Mouse (Mus musculus) liver, adult 2 months (tissue): ENCODE results near the gene Slc35b2. TPM values are rescaled to one million over a fixed set of nuclear protein-coding genes. Genes with fewer than 3 reads are reported as not detected.
A peak's percentile ranks its signal among the peaks of the same experiment; 100 is the strongest.

Experiments
- DNase-seq: peaks from one replicate; pipeline ENCODE4 v3.0.0-alpha.2; 2011; ENCODE audit warnings: low read depth, low spot score; ENCODE audit errors: extremely low read depth
- H3K27ac ChIP-seq: fragments of 200-500 bp; replicated peaks from 2 replicates; pipeline ENCODE4 v1.5.1; 2012; ENCODE audit warnings: low read depth, mild to moderate bottlenecking, control low read depth, inconsistent platforms, low read length; ENCODE audit not compliant: insufficient read depth
- H3K27me3 ChIP-seq: fragments of 200-500 bp; 2 replicates; pipeline ENCODE4 v1.6.1; 2012; ENCODE audit warnings: mild to moderate bottlenecking, moderate library complexity, low read length, inconsistent platforms; ENCODE audit not compliant: control insufficient read depth, insufficient read depth
- H3K36me3 ChIP-seq: fragments of 200-500 bp; 2 replicates; pipeline ENCODE4 v1.6.1; 2012; ENCODE audit warnings: low read length, inconsistent platforms; ENCODE audit not compliant: control insufficient read depth, insufficient read depth
- H3K4me1 ChIP-seq: fragments of 200-500 bp; 2 replicates; pipeline ENCODE4 v1.6.1; 2011; ENCODE audit warnings: low read length; ENCODE audit not compliant: control insufficient read depth, insufficient read depth
- H3K4me3 ChIP-seq: fragments of 200-500 bp; 2 replicates; pipeline ENCODE4 v1.5.1; 2011; ENCODE audit warnings: low read depth, mild to moderate bottlenecking, control low read depth, low read length, moderate library complexity; ENCODE audit not compliant: insufficient read depth
- H3K79me2 ChIP-seq: fragments of 200-500 bp; 2 replicates; pipeline ENCODE4 v1.6.1; 2012; ENCODE audit warnings: inconsistent platforms, mild to moderate bottlenecking, low read length, moderate library complexity; ENCODE audit not compliant: control insufficient read depth, insufficient read depth
- H3K9ac ChIP-seq: fragments of 200-500 bp; 2 replicates; pipeline ENCODE4 v1.6.1; 2012; ENCODE audit warnings: low read depth, mild to moderate bottlenecking, control low read depth, inconsistent platforms, low read length
- CTCF ChIP-seq: fragments of 200-500 bp; IDR thresholded peaks from 2 replicates; pipeline ENCODE4 v1.5.1; 2011; ENCODE audit warnings: low read depth, low read length, control low read depth
- POLR2A ChIP-seq: fragments of 200-500 bp; IDR thresholded peaks from 2 replicates; pipeline ENCODE4 v1.6.1; 2011; ENCODE audit warnings: low read length, control low read depth; ENCODE audit not compliant: insufficient read depth; ENCODE audit errors: extremely low read depth
- WGBS: fragments of 180-500 bp; shearing (Covaris S2); methylation state at CpG from one replicate; pipeline ENCODE4 v1.1.7; 2018; 5-methylcytosine and 5-hydroxymethylcytosine counted together
- polyA plus RNA-seq: library from polyadenylated mRNA; depleted of rRNA; stranded (reverse); fragments of >200 nt; gene quantifications from 2 replicates; pipeline ENCODE4 v1.2.3, GENCODE M21; 2012
- total RNA-seq: library from RNA; depleted of rRNA; stranded (reverse); fragments of >200 nt; gene quantifications from 2 replicates; pipeline ENCODE4 v1.2.3, GENCODE M21; 2014

Slc35b2 gene
- total and polyA plus RNA-seq, 2 experiments = 45.9 to 69.7 TPM

DNA sequence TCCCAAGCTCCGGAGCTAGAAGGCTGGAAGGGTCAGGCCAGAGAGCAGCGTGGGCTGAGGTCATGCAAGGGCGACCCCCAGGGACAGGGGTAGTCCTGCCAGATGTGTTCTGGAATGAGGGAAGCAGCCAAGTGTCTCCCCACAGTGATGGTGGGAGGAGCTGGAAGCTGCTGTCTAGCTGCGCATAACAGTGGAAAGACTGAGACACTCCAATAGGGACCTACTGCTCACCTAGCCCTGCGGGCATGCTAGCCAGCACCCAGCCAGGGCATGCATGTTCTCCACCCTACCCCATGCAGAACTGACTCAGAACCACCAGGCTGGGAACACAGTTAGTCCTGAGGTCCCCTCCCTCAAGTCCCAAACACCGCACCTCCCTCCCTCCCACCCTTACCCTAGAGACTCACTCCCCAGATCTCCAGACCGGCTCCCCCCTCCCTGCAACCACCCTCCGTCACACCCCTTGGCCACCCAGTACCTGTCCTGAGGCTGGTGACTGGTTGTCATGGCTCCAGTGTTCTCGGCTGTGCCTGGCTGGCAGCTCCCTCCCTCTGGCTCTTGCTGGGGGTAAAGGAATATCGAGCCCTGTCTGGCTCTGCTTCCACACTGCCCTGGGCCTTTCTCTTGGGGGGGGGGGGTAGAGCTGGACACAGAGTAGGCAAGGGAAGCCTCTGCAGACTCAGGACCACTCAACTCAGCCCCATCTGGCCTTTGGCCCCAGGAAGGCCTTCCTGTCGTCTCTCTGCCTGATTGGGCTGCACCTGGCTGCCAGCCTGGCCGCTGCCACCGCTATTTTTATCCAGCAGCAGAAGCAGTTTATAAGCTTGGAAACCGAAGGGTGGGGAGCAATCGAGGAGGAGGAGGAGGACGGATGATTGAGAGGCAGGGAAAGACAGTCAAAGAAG, 28.3 kb downstream of the Slc35b2 start:
- WGBS = 2% methylated on average over 16 of the region's 16 CpGs
- DNase-seq = peak; percentile 85
- H3K4me1 ChIP-seq = peaks cover 43% of the 10 kb centered on the region
- peak overlapping the region; percentile 95 for H3K9ac ChIP-seq
- H3K4me3 ChIP-seq = peak overlapping the region; percentile 61
- H3K79me2 ChIP-seq = peaks cover 31% of the 10 kb centered on the region; the same call in 1 of the 2 replicates
- peak; percentile 15; the same call in 1 of the 2 replicates for TF ChIP-seq POLR2A
- TF ChIP-seq CTCF = no peak
- peak overlapping the region; percentile 98 for H3K27ac ChIP-seq
- no peaks in the 10 kb centered on the region for H3K27me3 ChIP-seq
- H3K36me3 ChIP-seq = peaks cover 17% of the 10 kb centered on the region; the same call in 1 of the 2 replicates

GRCm38 (mm10) chr17:45592606-45593431, 29.1 kb downstream of the Slc35b2 start:
- peaks cover 45% of the 10 kb centered on the region for H3K4me1 ChIP-seq
- DNase-seq = peak; percentile 58
- 5% methylated on average over 8 of the region's 8 CpGs for WGBS
- H3K79me2 ChIP-seq = peaks cover 31% of the 10 kb centered on the region; the same call in 1 of the 2 replicates
- H3K27me3 ChIP-seq = no peaks in the 10 kb centered on the region
- peak overlapping the region; percentile 61 for H3K4me3 ChIP-seq
- no peak for TF ChIP-seq CTCF
- 0 out of 2 replicates have a peak, but pooled peaks have one; percentile 12 for TF ChIP-seq POLR2A
- peak overlapping the region; percentile 98 for H3K27ac ChIP-seq
- peak overlapping the region; percentile 95 for H3K9ac ChIP-seq
- peaks cover 11% of the 10 kb centered on the region; the same call in 1 of the 2 replicates for H3K36me3 ChIP-seq

- peak; percentile 90 for DNase-seq
- no peaks in the 10 kb centered on the region for H3K27me3 ChIP-seq
- H3K27ac ChIP-seq = peak overlapping the region; percentile 98
- peaks cover 5% of the 10 kb centered on the region; the same call in 1 of the 2 replicates for H3K36me3 ChIP-seq
- peak overlapping the region; percentile 95 for H3K9ac ChIP-seq
- H3K4me1 ChIP-seq = peaks cover 44% of the 10 kb centered on the region
- 14% methylated on average over 8 of the region's 8 CpGs for WGBS
- H3K4me3 ChIP-seq = peak overlapping the region; percentile 61
- H3K79me2 ChIP-seq = peaks cover 31% of the 10 kb centered on the region; the same call in 1 of the 2 replicates
- TF ChIP-seq POLR2A (peak; percentile 80; the same call in 1 of the 2 replicates), CTCF (peak; percentile 66)
Measured at GRCm38 (mm10) chr17:45593479-45593878, 29.8 kb downstream of the Slc35b2 start.

GRCm38 (mm10) chr17:45594195-45594594, 30.5 kb downstream of the Slc35b2 start:
- no peaks in the 10 kb centered on the region for H3K36me3 ChIP-seq
- no peaks in the 10 kb centered on the region for H3K27me3 ChIP-seq
- peak overlapping the region; percentile 98 for H3K27ac ChIP-seq
- H3K4me1 ChIP-seq = peaks cover 37% of the 10 kb centered on the region
- TF ChIP-seq CTCF (no peak), POLR2A (no peak)
- peak overlapping the region; percentile 95 for H3K9ac ChIP-seq
- WGBS = 33% methylated on average over 8 of the region's 8 CpGs
- no peak for DNase-seq
- peak overlapping the region; percentile 61 for H3K4me3 ChIP-seq
- H3K79me2 ChIP-seq = peaks cover 31% of the 10 kb centered on the region; the same call in 1 of the 2 replicates

GRCm38 (mm10) chr17:45594881-45595735, 31.4 kb downstream of the Slc35b2 start:
- no peak for DNase-seq
- peak overlapping the region; percentile 95 for H3K9ac ChIP-seq
- peaks cover 31% of the 10 kb centered on the region; the same call in 1 of the 2 replicates for H3K79me2 ChIP-seq
- H3K36me3 ChIP-seq = no peaks in the 10 kb centered on the region
- WGBS = under 1% methylated on average over 58 of the region's 58 CpGs
- H3K27ac ChIP-seq = peak overlapping the region; percentile 98
- H3K27me3 ChIP-seq = no peaks in the 10 kb centered on the region
- TF ChIP-seq POLR2A (peak; percentile 72), CTCF (no peak)
- H3K4me1 ChIP-seq = peaks cover 33% of the 10 kb centered on the region
- peak overlapping the region; percentile 61 for H3K4me3 ChIP-seq
